Mouse (Mus musculus): ENCODE measurements at regions not wholly inside any gene's neighbourhood (a gene's known extent, or its start where the extent isn't known, plus 50 kb on each side); places are given as distances from the start of the nearest gene placed in this dataset.
"Not testable (repeated sequence)": the region's sequence is repeated elsewhere in the genome, so short reads cannot be mapped to it uniquely, and the experiment has no call there.

DNA sequence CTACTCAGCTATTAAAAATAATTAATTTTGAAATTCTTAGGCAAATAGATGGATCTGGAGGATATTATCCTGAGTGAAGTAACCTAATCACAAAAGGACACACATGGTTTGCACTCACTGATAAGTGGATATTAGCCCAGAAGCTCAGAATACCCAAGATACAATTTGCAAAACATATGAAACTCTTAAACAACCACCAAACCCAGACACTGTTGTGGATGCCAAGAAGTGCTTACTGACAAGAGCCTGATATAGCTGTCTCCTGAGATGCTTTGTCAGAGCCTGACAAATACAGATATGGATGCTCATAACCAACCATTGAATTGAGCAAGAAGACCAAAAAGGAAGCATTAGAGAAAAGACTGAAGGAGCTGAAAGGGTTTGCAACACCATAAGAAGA, 468.4 kb upstream of the Cdh12 start:
- H3K4me1 ChIP-seq (ENCODE audit: control insufficient read depth, insufficient read depth); H3K27ac ChIP-seq (ENCODE audit: low read depth): not testable (repeated sequence)

DNA sequence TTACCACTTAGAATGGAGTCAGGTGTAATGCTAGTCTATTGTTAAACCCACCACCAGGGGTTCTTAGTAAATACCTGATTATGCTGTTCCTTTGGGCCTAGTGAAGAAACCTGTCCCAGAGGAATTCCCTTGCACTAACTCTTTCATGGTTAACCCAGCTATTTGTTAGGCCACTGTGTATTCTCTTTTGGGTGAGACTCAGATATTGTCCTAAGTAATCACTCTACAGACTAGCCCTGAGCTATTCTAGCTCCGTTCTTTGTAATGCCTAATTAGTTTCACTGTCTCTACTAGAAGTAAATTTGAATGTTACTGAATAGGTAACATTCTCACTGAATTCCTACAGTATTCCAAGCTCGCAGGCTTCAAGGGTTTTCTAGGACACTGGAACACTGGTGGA, 464.1 kb upstream of the Cdh12 start:
- ATAC-seq (ENCODE audit: insufficient read depth, low read depth); H3K9me3 ChIP-seq (replicated peaks; ENCODE audit: control insufficient read depth, low read length); DNase-seq (ENCODE audit: low spot score); H3K4me2 ChIP-seq (ENCODE audit: low read depth, low read length); H3K4me1 ChIP-seq (ENCODE audit: control insufficient read depth, insufficient read depth); H3K4me3 ChIP-seq (ENCODE audit: low read depth, low read length); H3K9ac ChIP-seq (replicated peaks; ENCODE audit: low read depth, low read length); H3K36me3 ChIP-seq (replicated peaks; ENCODE audit: control insufficient read depth, insufficient read depth, low read length); H3K27ac ChIP-seq (ENCODE audit: low read depth); H3K27me3 ChIP-seq (ENCODE audit: control insufficient read depth, insufficient read depth, low read length): not testable (repeated sequence)
- 62% methylated on average over 2 of the region's 2 CpGs for WGBS

More for the DNA sequence above, 468.4 kb upstream of the Cdh12 start:
- not testable (repeated sequence) for H3K36me3 ChIP-seq (replicated peaks; ENCODE audit: control insufficient read depth, insufficient read depth, low read length); H3K4me3 ChIP-seq (ENCODE audit: low read depth, low read length); DNase-seq (ENCODE audit: low spot score); H3K9me3 ChIP-seq (replicated peaks; ENCODE audit: control insufficient read depth, low read length); H3K27me3 ChIP-seq (ENCODE audit: control insufficient read depth, insufficient read depth, low read length); H3K9ac ChIP-seq (replicated peaks; ENCODE audit: low read depth, low read length); ATAC-seq (ENCODE audit: insufficient read depth, low read depth); H3K4me2 ChIP-seq (ENCODE audit: low read depth, low read length)

DNA sequence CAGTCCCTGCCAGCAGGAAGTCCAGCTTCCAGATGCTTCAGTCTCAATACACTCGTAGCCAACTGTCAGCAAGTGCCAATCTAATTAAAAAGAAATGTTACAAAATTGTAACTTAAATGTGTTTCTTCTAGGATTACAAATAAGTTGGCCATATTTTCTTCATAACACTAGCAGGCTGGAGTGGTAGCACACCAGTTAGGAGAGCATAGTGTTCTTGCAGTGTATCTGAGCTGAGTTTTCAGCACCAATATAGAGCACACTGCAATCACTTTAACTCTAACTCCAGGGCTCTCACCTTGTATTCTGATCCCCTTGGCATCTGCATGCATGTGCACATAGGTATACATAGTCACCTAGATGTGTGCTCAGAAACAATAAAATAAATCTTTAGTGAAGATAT, 417.3 kb upstream of the Cdh12 start:
- H3K9ac ChIP-seq (replicated peaks; ENCODE audit: low read depth, low read length): no peak overlapping the region
- no peaks in the 10 kb centered on the region for H3K9me3 ChIP-seq (replicated peaks; ENCODE audit: control insufficient read depth, low read length)
- no peak overlapping the region for H3K4me2 ChIP-seq (ENCODE audit: low read depth, low read length)
- H3K36me3 ChIP-seq (replicated peaks; ENCODE audit: control insufficient read depth, insufficient read depth, low read length): no peaks in the 10 kb centered on the region
- no peaks in the 10 kb centered on the region for H3K4me1 ChIP-seq (ENCODE audit: control insufficient read depth, insufficient read depth)
- TF ChIP-seq EP300 (IDR thresholded peaks at IDR 0.05; ENCODE audit: low read depth): no peak
- no peak for TF ChIP-seq CTCF (IDR thresholded peaks at IDR 0.05; ENCODE audit: low read depth)
- ATAC-seq (ENCODE audit: insufficient read depth, low read depth) (no peak), DNase-seq (ENCODE audit: low spot score) (no peak)
- no peaks in the 10 kb centered on the region for H3K27me3 ChIP-seq (ENCODE audit: control insufficient read depth, insufficient read depth, low read length)
- no peak overlapping the region for H3K4me3 ChIP-seq (ENCODE audit: low read depth, low read length)
- 70% methylated on average over 1 of the region's 1 CpGs for WGBS
- no peak overlapping the region for H3K27ac ChIP-seq (ENCODE audit: low read depth)

GRCm38 (mm10) chr15:20034382-20034781, 414.7 kb upstream of the Cdh12 start:
- no peak overlapping the region for H3K4me3 ChIP-seq (ENCODE audit: low read depth, low read length)
- no peak overlapping the region for H3K4me2 ChIP-seq (ENCODE audit: low read depth, low read length)
- no peaks in the 10 kb centered on the region for H3K9me3 ChIP-seq (replicated peaks; ENCODE audit: control insufficient read depth, low read length)

GRCm38 (mm10) chr15:20038550-20039435, 410.3 kb upstream of the Cdh12 start:
- ATAC-seq (ENCODE audit: insufficient read depth, low read depth): no peak
- H3K27me3 ChIP-seq (ENCODE audit: control insufficient read depth, insufficient read depth, low read length): no peaks in the 10 kb centered on the region
- DNase-seq (ENCODE audit: low spot score): no peak
- no peaks in the 10 kb centered on the region for H3K9me3 ChIP-seq (replicated peaks; ENCODE audit: control insufficient read depth, low read length)
- WGBS: 75% methylated on average over 2 of the region's 2 CpGs
- no peaks in the 10 kb centered on the region for H3K4me1 ChIP-seq (ENCODE audit: control insufficient read depth, insufficient read depth)
- H3K27ac ChIP-seq (ENCODE audit: low read depth): no peak overlapping the region
- H3K36me3 ChIP-seq (replicated peaks; ENCODE audit: control insufficient read depth, insufficient read depth, low read length): no peaks in the 10 kb centered on the region
- H3K4me2 ChIP-seq (ENCODE audit: low read depth, low read length): no peak overlapping the region
- H3K9ac ChIP-seq (replicated peaks; ENCODE audit: low read depth, low read length): no peak overlapping the region
- TF ChIP-seq CTCF (IDR thresholded peaks at IDR 0.05; ENCODE audit: low read depth) (no peak), EP300 (IDR thresholded peaks at IDR 0.05; ENCODE audit: low read depth) (no peak)
- no peak overlapping the region for H3K4me3 ChIP-seq (ENCODE audit: low read depth, low read length)

More at GRCm38 (mm10) chr15:20034382-20034781, 414.7 kb upstream of the Cdh12 start:
- TF ChIP-seq EP300 (IDR thresholded peaks at IDR 0.05; ENCODE audit: low read depth) (no peak), CTCF (IDR thresholded peaks at IDR 0.05; ENCODE audit: low read depth) (no peak)
- Histone ChIP-seq H3K36me3 (replicated peaks; ENCODE audit: control insufficient read depth, insufficient read depth, low read length) (no peaks in the 10 kb centered on the region), H3K27me3 (ENCODE audit: control insufficient read depth, insufficient read depth, low read length) (no peaks in the 10 kb centered on the region), H3K9ac (replicated peaks; ENCODE audit: low read depth, low read length) (no peak overlapping the region), H3K27ac (ENCODE audit: low read depth) (no peak overlapping the region), H3K4me1 (ENCODE audit: control insufficient read depth, insufficient read depth) (no peaks in the 10 kb centered on the region)
- 80% methylated on average over 2 of the region's 2 CpGs for WGBS
- ATAC-seq (ENCODE audit: insufficient read depth, low read depth): no peak
- no peak for DNase-seq (ENCODE audit: low spot score)

GRCm38 (mm10) chr15:20040041-20040440, 409.0 kb upstream of the Cdh12 start:
- no peak overlapping the region for H3K27ac ChIP-seq (ENCODE audit: low read depth)
- H3K4me1 ChIP-seq (ENCODE audit: control insufficient read depth, insufficient read depth): no peaks in the 10 kb centered on the region
- no peak overlapping the region for H3K4me3 ChIP-seq (ENCODE audit: low read depth, low read length)
- no peaks in the 10 kb centered on the region for H3K36me3 ChIP-seq (replicated peaks; ENCODE audit: control insufficient read depth, insufficient read depth, low read length)
- ATAC-seq (ENCODE audit: insufficient read depth, low read depth): no peak
- WGBS: 75% methylated on average over 2 of the region's 2 CpGs
- no peaks in the 10 kb centered on the region for H3K27me3 ChIP-seq (ENCODE audit: control insufficient read depth, insufficient read depth, low read length)
- TF ChIP-seq CTCF (IDR thresholded peaks at IDR 0.05; ENCODE audit: low read depth) (no peak), EP300 (IDR thresholded peaks at IDR 0.05; ENCODE audit: low read depth) (no peak)
- H3K4me2 ChIP-seq (ENCODE audit: low read depth, low read length): no peak overlapping the region
- no peak for DNase-seq (ENCODE audit: low spot score)
- H3K9ac ChIP-seq (replicated peaks; ENCODE audit: low read depth, low read length): no peak overlapping the region
- H3K9me3 ChIP-seq (replicated peaks; ENCODE audit: control insufficient read depth, low read length): no peaks in the 10 kb centered on the region
